Mouse (Mus musculus): ENCODE data around the gene Cldn2.

DNA sequence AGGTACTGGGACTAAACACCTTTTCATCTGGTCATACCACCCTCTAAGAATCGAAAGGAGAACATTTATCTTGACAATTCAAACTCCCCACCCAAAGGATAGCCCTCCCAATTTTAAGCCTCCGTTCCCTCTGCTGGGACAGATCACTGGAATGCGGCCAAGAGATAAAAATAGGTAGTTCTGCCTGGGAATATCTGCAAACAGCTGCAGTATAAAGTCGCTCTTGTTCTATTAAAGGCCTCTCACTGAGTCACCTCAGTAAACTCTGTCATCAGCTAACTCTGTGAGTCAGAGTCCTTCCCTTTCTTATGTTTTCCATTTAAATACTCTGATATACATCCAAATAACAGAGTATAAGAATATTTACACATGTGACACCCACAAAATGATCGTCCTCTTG, 58.8 kb downstream of the Cldn2 start:
- TF ChIP-seq CTCF (IDR thresholded peaks at IDR 0.05; ENCODE audit: control insufficient read depth, insufficient read depth, insufficient read length): no peak
- TF ChIP-seq MYOD1 (IDR thresholded peaks at IDR 0.05; ENCODE audit: control insufficient read depth, insufficient read length, low read depth): no peak
- TF ChIP-seq MYOG (IDR thresholded peaks at IDR 0.05; ENCODE audit: control insufficient read depth, extremely low read depth, insufficient read length): no peak
- no peak for TF ChIP-seq USF1 (IDR thresholded peaks at IDR 0.05; ENCODE audit: low read depth)
- TF ChIP-seq MAX (IDR thresholded peaks at IDR 0.05): no peak
